Mouse (Mus musculus) hindbrain, embryonic 14.5 days (tissue): ENCODE results near the gene Fgfr2. TPM values are rescaled to one million over a fixed set of nuclear protein-coding genes. Genes with fewer than 3 reads are reported as not detected.

ENCODE experiments used
- ATAC-seq: fragments of 200-750 bp; cut with Nextera tagmentation; 2 replicates; pipeline ENCODE4 v1.8.0; 2017; ENCODE audit warnings: moderate number of reproducible peaks, mild to moderate bottlenecking, moderate TSS enrichment, moderate library complexity; ENCODE audit not compliant: low FRiP score
- DNase-seq: peaks from one replicate; pipeline ENCODE4 v3.0.0-alpha.2; 2015; ENCODE audit warnings: low spot score
- H3K27ac ChIP-seq: fragments of 300-500 bp; sonication (generic); 2 replicates; pipeline ENCODE4 v1.5.1; 2014; ENCODE audit warnings: mild to moderate bottlenecking, moderate library complexity
- H3K27me3 ChIP-seq: fragments of 300-500 bp; sonication (generic); 2 replicates; pipeline ENCODE4 v1.6.1; 2014; ENCODE audit warnings: mild to moderate bottlenecking, low read length, mixed read lengths; ENCODE audit not compliant: control insufficient read depth, insufficient read depth
- H3K36me3 ChIP-seq: fragments of 300-500 bp; sonication (generic); replicated peaks from 2 replicates; pipeline ENCODE4 v1.6.1; 2014; ENCODE audit not compliant: control insufficient read depth, insufficient read depth
- H3K4me1 ChIP-seq: fragments of 300-500 bp; sonication (generic); replicated peaks from 2 replicates; pipeline ENCODE4 v1.6.1; 2014; ENCODE audit warnings: antibody characterized with exemption, low read length, mixed read lengths; ENCODE audit not compliant: control insufficient read depth, insufficient read depth
- H3K4me2 ChIP-seq: fragments of 300-500 bp; sonication (generic); replicated peaks from 2 replicates; pipeline ENCODE4 v1.6.1; 2014; ENCODE audit warnings: mild to moderate bottlenecking, moderate library complexity
- H3K4me3 ChIP-seq: fragments of 300-500 bp; sonication (generic); replicated peaks from 2 replicates; pipeline ENCODE4 v1.5.1; 2014; ENCODE audit warnings: mild to moderate bottlenecking, low read length
- H3K9ac ChIP-seq: fragments of 300-500 bp; sonication (generic); 2 replicates; pipeline ENCODE4 v1.6.1; 2014
- H3K9me3 ChIP-seq: fragments of 300-500 bp; sonication (generic); 2 replicates; pipeline ENCODE4 v1.6.1; 2016; ENCODE audit warnings: low read length; ENCODE audit not compliant: control insufficient read depth
- WGBS: fragments of 180-500 bp; shearing (Covaris S2); extraction: QIAGEN DNeasy Blood & Tissue Kit; methylation state at CpG from one replicate; pipeline ENCODE4 v1.1.7; 2014; 5-methylcytosine and 5-hydroxymethylcytosine counted together
- polyA plus RNA-seq: library from polyadenylated mRNA; unstranded; fragments of >200 nt; fragmentation: Nextera tagmentation; extraction: Ambion mirVana; gene quantifications from 2 replicates; pipeline ENCODE4 v1.2.1, GENCODE M21; 2014

The Fgfr2 gene
- polyA plus RNA-seq = 29.1 and 43.5 TPM in 2 replicates

GRCm38 (mm10) chr7:133123244-133123998, at the start of gene Fgfr2:
Fgfr2 (minus strand) TSS chr7:133123350.
- peak; percentile 65 for DNase-seq
- WGBS = under 1% methylated on average over 36 of the region's 53 CpGs
- H3K9me3 ChIP-seq = no peaks in the 10 kb centered on the region
- ATAC-seq = peak; percentile 81
- H3K4me2 ChIP-seq = peak within 1 kb of the TSS; percentile 100
- H3K4me1 ChIP-seq = peaks cover 24% of the 10 kb centered on the region
- H3K9ac ChIP-seq = peak within 1 kb of the TSS; percentile 97
- H3K27me3 ChIP-seq = peaks cover 11% of the 10 kb centered on the region; the same call in 1 of the 2 replicates
- no peaks in the 10 kb centered on the region for H3K36me3 ChIP-seq
- H3K4me3 ChIP-seq = peak within 1 kb of the TSS; percentile 94
- H3K27ac ChIP-seq = peak within 1 kb of the TSS; percentile 97

GRCm38 (mm10) chr7:133171403-133172032, 48.4 kb upstream of the Fgfr2 start:
- Histone ChIP-seq H3K4me1 (0 out of 2 replicates have a peak, but pooled peaks cover under 1% of the 10 kb centered on the region), H3K36me3 (no peaks in the 10 kb centered on the region), H3K9me3 (no peaks in the 10 kb centered on the region), H3K27ac (no peak overlapping the region), H3K27me3 (no peaks in the 10 kb centered on the region), H3K4me3 (no peak overlapping the region), H3K9ac (no peak overlapping the region), H3K4me2 (no peak overlapping the region)
- 90% methylated on average over 4 of the region's 4 CpGs for WGBS
- no peak for ATAC-seq
- no peak for DNase-seq

DNA sequence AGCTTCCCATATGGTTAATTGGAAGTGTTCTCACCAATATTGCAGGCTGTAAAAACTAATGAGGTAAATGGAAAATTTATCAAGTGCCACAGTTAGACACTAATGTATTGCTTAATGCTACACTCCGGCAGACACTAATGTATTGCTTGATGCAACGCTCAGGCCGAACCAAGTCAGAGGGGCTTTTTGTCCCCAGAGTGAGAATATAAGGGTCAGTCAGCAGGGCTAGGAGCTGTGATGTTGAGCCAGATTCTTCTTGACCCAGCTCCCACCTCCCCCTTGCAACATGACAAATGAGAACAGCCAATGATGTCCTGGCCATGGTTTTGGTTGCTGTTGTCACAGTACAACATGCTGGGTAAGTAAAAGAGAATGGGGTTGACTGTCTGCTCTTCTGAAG, 45.8 kb upstream of the Fgfr2 start:
- no peaks in the 10 kb centered on the region for H3K9me3 ChIP-seq
- 81% methylated on average over 3 of the region's 3 CpGs for WGBS

GRCm38 (mm10) chr7:133167903-133168302, 44.8 kb upstream of the Fgfr2 start:
- H3K9me3 ChIP-seq = no peaks in the 10 kb centered on the region
- H3K9ac ChIP-seq = no peak overlapping the region
- DNase-seq = no peak
- H3K27ac ChIP-seq = no peak overlapping the region
- no peak for ATAC-seq
- no peaks in the 10 kb centered on the region for H3K27me3 ChIP-seq
- H3K36me3 ChIP-seq = no peaks in the 10 kb centered on the region
- no peak overlapping the region for H3K4me2 ChIP-seq
- no peaks in the 10 kb centered on the region for H3K4me1 ChIP-seq
- no peak overlapping the region for H3K4me3 ChIP-seq
- WGBS = 89% methylated on average over 2 of the region's 2 CpGs

More for the DNA sequence above, 45.8 kb upstream of the Fgfr2 start:
- DNase-seq (no peak), ATAC-seq (no peak)
- Histone ChIP-seq H3K27me3 (no peaks in the 10 kb centered on the region), H3K4me2 (no peak overlapping the region), H3K9ac (no peak overlapping the region), H3K36me3 (no peaks in the 10 kb centered on the region), H3K27ac (no peak overlapping the region), H3K4me3 (no peak overlapping the region), H3K4me1 (no peaks in the 10 kb centered on the region)

GRCm38 (mm10) chr7:133164770-133165169, 41.6 kb upstream of the Fgfr2 start:
- Histone ChIP-seq H3K4me3 (no peak overlapping the region), H3K9ac (no peak overlapping the region), H3K4me2 (no peak overlapping the region), H3K27ac (no peak overlapping the region), H3K9me3 (no peaks in the 10 kb centered on the region), H3K36me3 (no peaks in the 10 kb centered on the region), H3K27me3 (no peaks in the 10 kb centered on the region), H3K4me1 (no peaks in the 10 kb centered on the region)
- 49% methylated on average over 2 of the region's 2 CpGs for WGBS
- DNase-seq = peak; percentile 57
- ATAC-seq = no peak

DNA sequence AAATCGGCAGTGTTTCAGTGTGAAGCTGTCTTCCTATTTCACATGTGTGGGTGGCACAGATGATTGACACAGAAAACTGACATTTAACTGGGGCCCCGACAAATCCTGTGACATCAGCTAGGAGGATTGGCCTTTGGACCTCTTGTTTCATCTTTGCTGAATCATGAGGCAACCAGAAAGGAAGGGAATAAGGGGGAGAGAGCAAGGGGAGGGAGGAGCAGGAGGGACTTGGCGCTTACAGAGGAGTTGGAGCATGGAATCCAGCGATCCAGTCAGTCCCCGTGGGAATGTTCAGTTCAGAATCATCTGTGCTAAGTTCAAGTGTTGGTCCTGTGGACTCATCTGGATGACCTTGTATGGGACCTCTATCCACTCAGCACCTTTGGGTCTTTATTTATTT, 39.9 kb upstream of the Fgfr2 start:
- Histone ChIP-seq H3K27me3 (no peaks in the 10 kb centered on the region), H3K4me1 (no peaks in the 10 kb centered on the region), H3K4me3 (no peak overlapping the region), H3K36me3 (no peaks in the 10 kb centered on the region), H3K9ac (no peak overlapping the region), H3K4me2 (no peak overlapping the region), H3K9me3 (no peaks in the 10 kb centered on the region), H3K27ac (no peak overlapping the region)
- DNase-seq (no peak), ATAC-seq (no peak)
- 58% methylated on average over 5 of the region's 5 CpGs for WGBS

DNA sequence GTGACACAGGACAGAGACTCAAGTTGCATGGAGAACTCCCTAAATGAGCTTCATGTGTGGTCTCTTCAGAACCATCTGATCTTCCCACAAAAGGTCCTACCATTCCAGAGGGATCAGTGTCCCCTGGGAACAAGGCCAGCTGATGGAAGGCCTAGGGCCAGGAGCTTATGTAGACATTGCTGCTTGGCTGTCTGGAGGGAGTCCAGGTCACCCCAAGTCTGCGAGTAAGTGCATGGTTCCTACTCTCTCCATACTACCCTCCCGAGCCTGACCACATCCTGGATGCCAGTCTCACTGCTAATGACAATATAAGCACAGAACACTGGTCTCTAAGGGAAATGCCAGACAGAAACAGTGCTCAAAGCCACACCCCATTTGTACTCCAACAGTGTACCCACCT, 39.0 kb upstream of the Fgfr2 start:
- no peak overlapping the region for H3K4me2 ChIP-seq
- DNase-seq (no peak), ATAC-seq (no peak)
- WGBS = 82% methylated on average over 2 of the region's 2 CpGs
- no peak overlapping the region for H3K9ac ChIP-seq
- H3K4me1 ChIP-seq = no peaks in the 10 kb centered on the region
- H3K4me3 ChIP-seq = no peak overlapping the region
- no peak overlapping the region for H3K27ac ChIP-seq
- no peaks in the 10 kb centered on the region for H3K9me3 ChIP-seq
- H3K36me3 ChIP-seq = no peaks in the 10 kb centered on the region
- no peaks in the 10 kb centered on the region for H3K27me3 ChIP-seq

- no peaks in the 10 kb centered on the region for H3K9me3 ChIP-seq
- no peak overlapping the region for H3K27ac ChIP-seq
- H3K4me1 ChIP-seq = no peaks in the 10 kb centered on the region
- no peaks in the 10 kb centered on the region for H3K27me3 ChIP-seq
- H3K9ac ChIP-seq = no peak overlapping the region
- 59% methylated on average over 7 of the region's 7 CpGs for WGBS
- no peak overlapping the region for H3K4me2 ChIP-seq
- ATAC-seq (no peak), DNase-seq (no peak)
- H3K4me3 ChIP-seq = no peak overlapping the region
- no peaks in the 10 kb centered on the region for H3K36me3 ChIP-seq
These were observed 38.4 kb upstream of the Fgfr2 start for GRCm38 (mm10) chr7:133161362-133162080.

- WGBS = 95% methylated on average over 3 of the region's 3 CpGs
- H3K27me3 ChIP-seq = no peaks in the 10 kb centered on the region
- H3K9me3 ChIP-seq = no peaks in the 10 kb centered on the region
- H3K4me1 ChIP-seq = no peaks in the 10 kb centered on the region
- H3K9ac ChIP-seq = no peak overlapping the region
- no peaks in the 10 kb centered on the region for H3K36me3 ChIP-seq
- DNase-seq (no peak), ATAC-seq (no peak)
- H3K4me2 ChIP-seq = no peak overlapping the region
- H3K4me3 ChIP-seq = no peak overlapping the region
- H3K27ac ChIP-seq = no peak overlapping the region
These were observed 36.4 kb upstream of the Fgfr2 start for GRCm38 (mm10) chr7:133159519-133159918.
